Mouse (Mus musculus) G1E-ER4 (cell line): ENCODE results near the gene Cd300ld4. TPM values are rescaled to one million over a fixed set of nuclear protein-coding genes. Genes with fewer than 3 reads are reported as not detected.
"Not testable (repeated sequence)": the region's sequence is repeated elsewhere in the genome, so short reads cannot be mapped to it uniquely, and the experiment has no call there.

Experiments
- GATA1 ChIP-seq: IDR thresholded peaks from one replicate; pipeline ENCODE4 v1.8.0; 2012; ENCODE audit warnings: low read length, inconsistent platforms
- polyA plus RNA-seq: library from polyadenylated mRNA; stranded (reverse); fragments of >175 nt; gene quantifications from 2 replicates; pipeline ENCODE4 v1.2.3, GENCODE M21; 2012

Gene Cd300ld4
- polyA plus RNA-seq = not detected in 2 replicates

DNA sequence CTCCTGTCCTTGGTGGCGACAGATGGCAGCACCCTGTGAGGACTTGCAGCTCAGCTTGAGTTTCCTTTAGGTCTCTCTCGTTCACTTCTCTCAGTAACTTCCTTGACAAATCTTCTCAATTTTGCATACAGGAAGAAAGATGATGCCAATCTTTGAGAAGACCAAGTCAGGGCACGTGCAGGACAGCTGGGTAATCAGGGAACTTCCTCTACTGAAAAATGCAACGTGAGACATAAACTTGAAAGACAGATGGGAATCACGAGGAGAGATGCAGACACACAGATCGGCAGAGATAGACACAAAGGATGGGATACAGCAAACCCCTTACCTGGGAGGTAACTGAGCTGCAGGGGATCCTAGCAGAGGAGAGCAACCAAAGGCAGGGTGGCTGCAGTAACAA lies at the start of gene Cd300ld4:
Cd300ld4 (minus strand) TSS at position 101 of the 400 bp plus-strand sequence.
- TF ChIP-seq GATA1 = not testable (repeated sequence)

DNA sequence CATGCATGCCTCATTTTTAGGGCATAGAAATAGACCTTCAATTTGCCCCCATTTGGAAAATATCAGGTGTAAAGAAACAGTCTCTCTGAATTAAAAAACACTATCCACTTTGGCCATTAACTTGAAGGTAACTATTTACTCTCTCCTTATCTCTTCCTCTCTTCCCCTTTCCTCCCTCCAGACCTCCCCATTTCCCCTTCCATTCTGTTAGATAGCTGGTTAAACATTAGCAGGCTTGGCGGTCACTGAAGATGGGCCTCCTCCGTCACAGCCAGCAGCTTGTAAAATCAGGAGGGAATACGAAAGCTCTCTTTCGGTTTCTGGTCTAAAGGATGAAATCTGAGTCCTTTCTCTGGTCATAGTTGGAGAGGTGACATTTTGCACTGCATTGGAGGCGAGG lies 49.0 kb upstream of the Cd300ld4 start:
- no peak for TF ChIP-seq GATA1

DNA sequence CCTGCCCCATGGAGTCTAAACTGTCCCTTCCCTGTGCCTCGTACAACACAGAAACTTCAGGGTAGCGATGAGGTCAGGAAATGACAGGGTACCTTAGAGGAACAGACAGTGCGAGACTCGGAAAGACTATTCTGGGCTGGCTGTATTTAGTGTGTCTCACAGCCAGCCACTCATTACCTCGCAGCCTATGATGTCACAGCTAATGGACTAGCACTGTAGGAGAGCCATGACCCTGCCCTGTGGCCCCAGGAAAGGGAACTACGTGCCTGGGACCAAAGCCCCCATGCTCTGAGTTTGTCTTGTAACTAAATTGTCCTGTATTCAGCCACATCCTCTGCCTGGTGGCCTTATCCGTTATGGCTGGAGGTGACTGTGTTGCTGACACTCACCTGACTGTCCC lies 48.6 kb upstream of the Cd300ld4 start:
- no peak for TF ChIP-seq GATA1

DNA sequence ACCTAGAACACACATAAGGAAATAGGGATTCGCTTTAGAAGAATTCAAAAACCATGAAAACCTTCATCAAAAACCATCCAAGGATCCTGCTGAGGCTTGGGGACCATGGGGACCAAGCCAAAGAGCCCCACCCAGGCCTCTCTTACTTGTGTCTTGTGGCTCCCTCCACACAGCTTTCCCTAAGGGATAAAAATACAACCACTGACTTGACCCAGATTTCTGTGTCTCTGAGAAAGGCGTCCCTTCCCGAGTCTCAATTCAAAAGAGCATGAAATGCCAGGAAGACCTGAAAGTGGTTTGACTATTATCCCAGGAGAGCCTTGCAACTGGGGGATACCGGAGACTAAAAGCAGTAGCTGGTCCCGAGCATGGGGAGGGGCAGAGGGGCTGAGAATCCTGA lies 46.2 kb upstream of the Cd300ld4 start:
- TF ChIP-seq GATA1 = no peak

DNA sequence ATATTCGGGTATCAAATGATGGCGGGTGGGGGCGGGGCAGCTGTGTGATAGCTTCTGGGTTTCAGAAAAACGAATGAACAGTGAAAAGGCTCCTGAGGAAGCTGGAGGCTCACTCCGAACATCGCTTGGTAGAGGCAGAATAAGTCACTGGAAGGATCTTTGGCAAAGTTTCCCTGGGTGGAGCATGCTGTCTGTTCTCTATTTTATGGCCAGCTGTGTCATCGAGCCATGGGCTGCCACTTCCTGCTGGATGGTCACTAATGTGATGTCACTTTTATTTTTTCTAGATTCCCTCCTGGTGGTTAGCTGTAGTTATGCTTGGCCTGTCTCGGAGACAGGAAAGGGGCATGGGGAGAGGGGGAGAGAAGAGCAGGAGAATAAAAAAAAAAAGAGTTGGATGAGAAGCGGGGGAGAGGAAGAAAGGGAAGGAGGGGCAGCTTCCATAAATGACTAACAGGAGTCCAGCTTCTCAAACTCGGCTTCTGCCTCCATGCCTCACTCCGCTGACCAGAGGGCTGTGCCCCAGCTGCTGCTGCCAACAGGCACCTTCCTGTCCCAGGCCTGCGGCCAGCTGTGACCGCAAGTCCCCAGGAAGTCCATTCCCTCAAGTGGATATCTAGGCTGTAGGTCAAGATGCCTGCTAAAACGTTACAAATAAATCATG lies 45.0 kb upstream of the Cd300ld4 start:
- TF ChIP-seq GATA1 = no peak

DNA sequence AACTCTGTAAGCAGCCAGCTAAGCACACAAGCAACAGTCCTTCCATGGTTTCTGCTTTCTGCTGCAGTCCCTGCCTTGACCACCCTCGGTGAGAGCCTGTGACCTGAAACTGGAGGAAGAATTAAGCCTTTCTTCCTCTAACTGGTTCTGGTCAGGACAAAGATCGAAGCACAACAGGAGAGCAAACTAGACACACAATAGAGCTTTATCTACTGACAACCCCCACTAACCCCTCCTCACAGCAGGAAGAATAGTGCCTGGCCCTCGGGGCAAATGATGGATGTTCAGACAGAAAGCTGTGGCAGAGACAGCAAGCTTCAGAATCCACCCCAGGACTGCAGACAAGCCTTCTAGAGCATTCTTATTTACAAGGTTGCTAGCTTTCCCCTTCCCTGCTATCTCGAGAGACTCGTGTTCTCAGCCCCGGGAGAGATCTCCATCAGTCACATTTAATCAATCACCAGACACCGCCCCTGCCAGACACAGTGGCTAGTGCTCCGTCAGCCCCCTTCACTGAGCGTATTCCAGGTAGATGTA lies 44.3 kb upstream of the Cd300ld4 start:
- no peak for TF ChIP-seq GATA1

DNA sequence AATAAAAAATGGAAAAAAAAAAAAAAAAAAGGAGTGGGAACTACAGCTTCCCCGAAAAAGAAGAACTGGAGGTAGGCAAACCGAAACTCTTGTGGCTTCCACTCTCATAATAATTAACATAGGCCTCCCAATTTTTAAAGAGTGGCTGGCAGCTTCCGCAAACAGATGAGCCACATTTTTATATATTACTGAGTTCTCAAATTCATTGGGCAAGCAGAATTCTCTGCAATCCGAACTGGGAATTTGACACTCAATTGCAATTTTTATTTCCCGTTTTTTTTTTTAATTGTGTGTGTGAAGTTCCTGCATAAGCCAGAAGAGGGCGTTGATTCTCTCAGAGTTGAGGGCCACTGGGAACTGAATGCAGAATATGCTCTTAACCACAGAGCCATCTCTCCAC lies 40.0 kb upstream of the Cd300ld4 start:
- TF ChIP-seq GATA1 = no peak

DNA sequence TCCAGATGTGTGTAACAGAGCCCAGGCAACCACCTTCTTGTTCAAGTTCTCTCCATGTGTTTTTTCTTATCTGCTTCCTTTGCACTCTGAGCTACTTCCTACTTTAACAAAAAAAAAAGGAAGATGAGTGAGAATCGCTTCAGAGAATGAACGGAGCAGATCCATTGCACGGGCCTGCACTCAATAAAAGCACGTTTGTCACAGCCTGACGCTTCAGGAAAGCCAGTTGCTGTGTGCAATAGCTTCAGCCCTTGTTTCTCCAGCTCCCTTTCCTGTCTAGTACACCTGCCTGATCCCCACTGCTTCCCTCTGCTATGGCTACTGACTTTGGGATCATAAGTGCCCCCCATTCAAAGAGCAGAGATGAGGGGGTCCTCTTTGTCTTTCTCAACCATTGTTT lies 35.3 kb upstream of the Cd300ld4 start, which contains the start of gene Cd300e:
Cd300e (minus strand) TSS at position 101 of the 400 bp plus-strand sequence.
- TF ChIP-seq GATA1 = no peak

DNA sequence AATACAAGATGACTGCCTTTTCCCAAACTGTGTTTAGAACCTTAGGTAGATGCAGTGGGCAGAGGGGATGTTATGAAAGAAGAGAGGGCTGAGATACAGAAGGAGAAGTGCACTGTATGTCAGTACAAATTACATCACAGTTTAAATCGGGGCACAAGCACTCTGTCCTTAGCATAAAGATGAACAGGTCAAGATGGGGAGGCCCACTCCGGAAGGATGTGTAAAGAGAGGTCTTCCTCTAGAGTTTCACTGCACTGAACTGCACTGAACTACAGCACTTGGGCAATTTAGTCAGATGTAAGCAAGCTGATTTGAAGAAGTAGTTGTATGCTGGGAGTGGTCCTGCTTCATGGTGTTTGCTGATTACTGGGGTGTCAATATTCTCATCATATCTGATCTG lies 33.0 kb upstream of the Cd300ld4 start:
- TF ChIP-seq GATA1 = no peak

DNA sequence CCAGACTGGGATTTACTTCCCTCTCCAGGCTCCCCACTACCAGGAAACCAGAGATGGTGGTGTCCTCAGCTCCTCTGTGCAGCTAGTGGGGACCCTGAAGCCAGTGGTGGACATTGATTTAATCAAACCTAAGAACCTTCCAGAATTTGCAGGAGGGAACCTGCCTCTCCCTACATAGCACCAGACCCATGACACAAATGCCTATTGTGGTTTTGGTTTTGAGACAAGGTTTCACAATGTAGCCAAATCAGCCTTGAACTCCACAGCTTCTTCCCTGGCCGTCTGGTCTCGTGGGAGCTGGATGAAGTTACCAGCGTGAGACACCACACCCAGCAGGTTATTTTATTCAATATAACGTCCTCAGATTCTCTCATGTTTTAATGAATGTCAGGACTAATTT lies 31.9 kb upstream of the Cd300ld4 start:
- TF ChIP-seq GATA1 = no peak

DNA sequence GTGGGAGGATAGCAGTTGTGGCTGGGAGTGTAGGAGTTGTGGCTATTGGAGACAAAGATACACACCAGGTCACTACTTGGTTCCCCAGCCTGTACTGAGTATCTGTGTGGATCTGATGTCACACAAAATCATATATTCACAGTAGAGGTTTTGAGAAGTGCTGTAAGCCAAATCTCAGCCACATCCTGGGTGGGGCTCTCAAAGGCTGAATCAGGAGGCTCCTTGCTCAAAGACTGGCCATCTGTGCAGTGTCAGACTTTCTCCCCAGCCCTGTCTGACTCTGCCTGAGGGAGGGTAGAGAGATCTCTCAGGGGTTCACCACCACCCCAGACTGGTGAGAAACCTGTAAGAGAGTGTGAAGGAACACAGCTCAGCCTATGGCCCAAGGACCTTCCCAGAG lies 27.7 kb upstream of the Cd300ld4 start:
- no peak for TF ChIP-seq GATA1

DNA sequence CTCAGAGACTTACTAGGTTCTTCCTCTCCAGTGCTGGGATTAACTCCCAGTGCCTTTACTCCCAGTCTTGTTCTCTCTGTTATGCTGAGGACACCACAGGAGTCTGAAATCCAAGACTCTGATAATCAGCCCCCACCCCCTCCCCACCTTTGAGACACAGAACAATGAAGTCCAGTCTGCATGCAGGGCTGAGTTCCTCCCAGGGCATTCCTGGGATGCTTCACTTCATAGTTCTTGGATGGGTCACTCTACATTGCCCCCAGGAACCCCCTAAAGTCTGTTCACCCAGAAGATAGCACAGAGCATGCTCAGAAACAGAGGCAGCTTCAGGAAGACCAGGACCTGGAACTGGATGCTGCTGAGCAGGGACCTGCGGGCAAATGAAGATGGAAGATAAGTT lies 26.2 kb upstream of the Cd300ld4 start:
- TF ChIP-seq GATA1 = no peak

DNA sequence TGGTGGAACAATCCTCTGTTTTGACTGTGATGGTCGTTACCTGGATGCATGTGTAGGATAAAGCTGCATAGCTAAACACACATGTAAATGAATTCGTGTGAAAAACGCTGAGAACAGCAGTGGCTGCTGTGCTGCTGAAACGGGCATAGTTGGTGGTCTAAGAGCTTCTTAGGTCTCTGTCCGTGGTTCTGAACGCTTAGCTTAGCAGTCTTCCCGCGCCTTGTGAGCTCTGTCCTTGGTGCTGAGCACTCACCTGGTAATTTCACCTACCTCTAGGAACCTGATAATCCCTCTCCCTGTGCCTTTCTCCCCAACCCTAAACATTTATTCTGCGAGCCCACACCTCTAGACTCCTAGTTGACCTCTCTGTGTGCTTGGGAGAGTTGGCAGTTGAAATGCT lies 25.4 kb upstream of the Cd300ld4 start:
- peak; percentile 8 for TF ChIP-seq GATA1

DNA sequence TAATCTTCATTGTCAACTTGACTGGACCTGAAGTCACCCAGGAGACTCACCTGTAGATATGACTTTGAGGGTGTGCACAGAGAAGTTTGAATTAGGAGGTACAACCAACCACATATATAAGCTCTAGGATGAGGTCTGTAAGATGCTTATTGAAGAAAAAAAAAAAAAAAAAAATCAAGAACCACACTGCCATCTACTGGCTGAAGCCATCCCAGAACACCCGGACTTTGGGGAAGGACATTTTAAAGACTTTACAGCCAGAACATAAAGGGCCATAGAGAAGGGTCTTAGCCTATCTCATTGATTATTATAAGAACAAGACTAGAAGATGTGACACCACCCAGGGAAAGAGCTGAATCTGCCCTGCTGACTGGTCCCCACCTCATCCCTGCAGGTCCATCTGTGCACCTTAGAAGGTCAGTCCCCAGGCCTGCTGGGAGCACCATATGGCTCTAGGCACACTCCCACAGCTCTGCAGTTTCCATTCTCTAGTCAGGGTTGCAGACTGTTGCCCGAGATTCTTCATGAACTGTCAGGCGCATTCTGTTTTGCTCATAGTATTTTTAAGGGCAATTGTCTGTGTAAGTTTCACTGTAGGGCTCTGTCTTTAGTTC lies 22.6 kb upstream of the Cd300ld4 start:
- TF ChIP-seq GATA1 = no peak

DNA sequence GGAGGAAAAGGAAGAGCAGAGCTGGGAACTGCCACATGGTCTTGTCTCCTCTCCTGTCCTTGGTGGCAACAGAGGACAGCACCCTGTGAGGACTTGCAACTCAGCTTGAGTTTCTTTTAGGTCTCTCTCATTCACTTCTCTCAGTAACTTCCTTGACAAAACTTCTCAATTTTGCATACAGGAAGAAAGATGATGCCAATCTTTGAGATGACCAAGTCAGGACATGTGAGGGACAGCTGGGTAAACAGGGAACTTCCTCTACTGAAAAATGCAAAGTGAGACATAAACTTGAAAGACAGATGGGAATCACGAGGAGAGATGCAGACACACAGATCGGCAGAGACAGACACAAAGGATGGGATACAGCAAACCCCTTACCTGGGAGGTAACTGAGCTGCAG lies 21.4 kb upstream of the Cd300ld4 start, which contains the start of gene Cd300ld3:
Cd300ld3 (minus strand) TSS at position 151 of the 400 bp plus-strand sequence.
- no peak for TF ChIP-seq GATA1

DNA sequence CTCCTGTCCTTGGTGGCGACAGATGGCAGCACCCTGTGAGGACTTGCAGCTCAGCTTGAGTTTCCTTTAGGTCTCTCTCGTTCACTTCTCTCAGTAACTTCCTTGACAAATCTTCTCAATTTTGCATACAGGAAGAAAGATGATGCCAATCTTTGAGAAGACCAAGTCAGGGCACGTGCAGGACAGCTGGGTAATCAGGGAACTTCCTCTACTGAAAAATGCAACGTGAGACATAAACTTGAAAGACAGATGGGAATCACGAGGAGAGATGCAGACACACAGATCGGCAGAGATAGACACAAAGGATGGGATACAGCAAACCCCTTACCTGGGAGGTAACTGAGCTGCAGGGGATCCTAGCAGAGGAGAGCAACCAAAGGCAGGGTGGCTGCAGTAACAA lies 10.9 kb upstream of the Cd300ld4 start, which contains the start of gene Cd300ld5:
Cd300ld5 (minus strand) TSS at position 101 of the 400 bp plus-strand sequence.
- not testable (repeated sequence) for TF ChIP-seq GATA1

DNA sequence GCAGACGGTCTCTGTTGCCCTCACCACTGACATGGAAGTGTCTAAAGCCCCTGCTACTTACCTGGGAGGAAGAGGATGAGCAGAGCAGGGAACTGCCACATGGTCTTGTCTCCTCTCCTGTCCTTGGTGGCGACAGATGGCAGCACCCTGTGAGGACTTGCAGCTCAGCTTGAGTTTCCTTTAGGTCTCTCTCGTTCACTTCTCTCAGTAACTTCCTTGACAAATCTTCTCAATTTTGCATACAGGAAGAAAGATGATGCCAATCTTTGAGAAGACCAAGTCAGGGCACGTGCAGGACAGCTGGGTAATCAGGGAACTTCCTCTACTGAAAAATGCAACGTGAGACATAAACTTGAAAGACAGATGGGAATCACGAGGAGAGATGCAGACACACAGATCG lies 10.7 kb downstream of the Cd300ld4 start, which contains the start of gene Cd300ld2:
Cd300ld2 (minus strand) TSS at position 101 of the 400 bp plus-strand sequence.
- TF ChIP-seq GATA1 = not testable (repeated sequence)
